Mouse (Mus musculus) limb, embryonic 11.5 days (tissue): Measurements from ENCODE around the gene Cd200r1. TPM values are rescaled to one million over a fixed set of nuclear protein-coding genes. Genes with fewer than 3 reads are reported as not detected.

Experiments used
- ATAC-seq: fragments of 200-750 bp; cut with Nextera tagmentation; 2 replicates; pipeline ENCODE4 v1.8.0; 2017; ENCODE audit warnings: low read depth; ENCODE audit not compliant: insufficient number of reproducible peaks, low FRiP score, low TSS enrichment
- DNase-seq: peaks from one replicate; pipeline ENCODE4 v3.0.0-alpha.2; 2015; ENCODE audit warnings: low spot score
- H3K27ac ChIP-seq: fragments of 300-500 bp; sonication (generic); replicated peaks from 2 replicates; pipeline ENCODE4 v1.5.1; 2014; ENCODE audit warnings: low read depth, mild to moderate bottlenecking, low read length
- H3K27me3 ChIP-seq: fragments of 300-500 bp; sonication (generic); 2 replicates; pipeline ENCODE4 v1.6.1; 2014; ENCODE audit warnings: mild to moderate bottlenecking, low read length, mixed read lengths; ENCODE audit not compliant: control insufficient read depth, insufficient read depth
- H3K36me3 ChIP-seq: fragments of 300-500 bp; sonication (generic); 2 replicates; pipeline ENCODE4 v1.6.1; 2014; ENCODE audit warnings: mild to moderate bottlenecking, low read length, moderate library complexity, mixed read lengths; ENCODE audit not compliant: control insufficient read depth, insufficient read depth
- H3K4me1 ChIP-seq: fragments of 300-500 bp; sonication (generic); 2 replicates; pipeline ENCODE4 v1.6.1; 2014; ENCODE audit warnings: low read length, mixed read lengths; ENCODE audit not compliant: control insufficient read depth, insufficient read depth
- H3K4me2 ChIP-seq: fragments of 300-500 bp; sonication (generic); 2 replicates; pipeline ENCODE4 v1.6.1; 2014; ENCODE audit warnings: low read depth, mild to moderate bottlenecking, moderate library complexity; ENCODE audit not compliant: severe bottlenecking
- H3K4me3 ChIP-seq: fragments of 300-500 bp; sonication (generic); 2 replicates; pipeline ENCODE4 v1.5.1; 2014; ENCODE audit warnings: low read depth, low read length
- H3K9ac ChIP-seq: fragments of 300-500 bp; sonication (generic); 2 replicates; pipeline ENCODE4 v1.6.1; 2014; ENCODE audit warnings: mild to moderate bottlenecking, low read length
- H3K9me3 ChIP-seq: fragments of 300-500 bp; sonication (generic); 2 replicates; pipeline ENCODE4 v1.6.1; 2016; ENCODE audit warnings: low read length; ENCODE audit not compliant: control insufficient read depth
- WGBS: fragments of 180-500 bp; shearing (Covaris S2); extraction: QIAGEN DNeasy Blood & Tissue Kit; methylation state at CpG from one replicate; pipeline ENCODE4 v1.1.7; 2014; 5-methylcytosine and 5-hydroxymethylcytosine counted together
- polyA plus RNA-seq: library from polyadenylated mRNA; unstranded; fragments of >200 nt; fragmentation: Nextera tagmentation; extraction: Ambion mirVana; gene quantifications from 2 replicates; pipeline ENCODE4 v1.2.1, GENCODE M21; 2014

The Cd200r1 gene
- polyA plus RNA-seq, result 0.32 and 0.34 TPM in 2 replicates

DNA sequence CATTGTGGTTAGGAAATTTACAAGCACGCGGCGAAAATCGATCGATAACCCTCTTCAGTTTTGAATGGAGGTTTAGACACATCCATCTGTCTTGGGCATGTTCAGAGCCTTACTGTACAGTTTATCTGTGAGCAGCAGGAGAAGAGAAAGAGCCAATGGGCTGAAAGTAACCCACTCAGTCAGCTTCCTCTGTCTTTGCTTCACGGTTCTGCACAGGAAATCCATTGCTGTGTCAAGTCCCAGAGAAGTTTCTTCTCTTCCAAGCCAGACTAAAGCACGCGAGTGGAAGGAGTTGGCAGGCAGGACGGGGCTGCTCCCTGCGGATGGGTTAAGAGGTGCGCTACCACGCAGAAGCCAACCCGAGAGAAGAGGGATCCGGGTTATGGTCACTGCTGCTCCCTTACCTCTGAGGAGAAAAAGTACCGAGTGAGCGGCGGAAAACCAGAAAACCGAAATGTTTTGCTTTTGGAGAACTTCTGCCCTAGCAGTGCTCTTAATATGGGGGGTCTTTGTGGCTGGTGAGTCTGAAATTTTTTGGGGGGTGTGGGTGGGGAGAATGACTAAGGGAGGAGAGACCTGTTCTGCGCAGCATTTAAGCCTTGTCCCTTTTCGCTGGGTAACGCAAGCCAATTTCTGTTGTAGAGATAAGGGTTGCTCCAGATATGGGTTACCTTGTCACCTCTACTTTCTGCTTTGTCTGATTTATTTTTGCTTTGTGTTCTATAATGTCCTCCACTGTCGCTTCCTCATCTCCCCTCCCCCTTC, at the start of gene Cd200r1:
TSS of gene Cd200r1 (plus strand) at position 182 of the 765 bp plus-strand sequence.
- no peak for ATAC-seq
- H3K4me3 ChIP-seq, result no peak within 1 kb of the TSS
- no peak within 1 kb of the TSS for H3K9ac ChIP-seq
- H3K27me3 ChIP-seq, result no peaks in the 10 kb centered on the region
- no peak within 1 kb of the TSS for H3K27ac ChIP-seq
- no peaks in the 10 kb centered on the region for H3K4me1 ChIP-seq
- 79% methylated on average over 22 of the region's 22 CpGs for WGBS
- no peak within 1 kb of the TSS for H3K4me2 ChIP-seq
- no peaks in the 10 kb centered on the region for H3K36me3 ChIP-seq
- H3K9me3 ChIP-seq, result no peaks in the 10 kb centered on the region
- DNase-seq, result no peak

GRCm38 (mm10) chr16:44716305-44717140, 49.0 kb upstream of the Cd200r1 start:
- no peaks in the 10 kb centered on the region for H3K4me1 ChIP-seq
- H3K4me3 ChIP-seq, result no peak overlapping the region
- H3K9ac ChIP-seq, result no peak overlapping the region
- H3K4me2 ChIP-seq, result no peak overlapping the region
- H3K36me3 ChIP-seq, result no peaks in the 10 kb centered on the region
- WGBS, result 50% methylated on average over 10 of the region's 10 CpGs
- no peaks in the 10 kb centered on the region for H3K27me3 ChIP-seq
- ATAC-seq (0 out of 2 replicates have a peak, but pooled peaks have one; percentile 62), DNase-seq (peak; percentile 46)
- H3K27ac ChIP-seq, result no peak overlapping the region
- H3K9me3 ChIP-seq, result no peaks in the 10 kb centered on the region

- H3K36me3 ChIP-seq, result no peaks in the 10 kb centered on the region
- DNase-seq (no peak), ATAC-seq (no peak; the same call in 1 of the 2 replicates)
- no peaks in the 10 kb centered on the region for H3K9me3 ChIP-seq
- H3K9ac ChIP-seq, result no peak overlapping the region
- WGBS, result 80% methylated on average over 2 of the region's 2 CpGs
- no peaks in the 10 kb centered on the region for H3K27me3 ChIP-seq
- H3K27ac ChIP-seq, result no peak overlapping the region
- H3K4me3 ChIP-seq, result no peak overlapping the region
- H3K4me2 ChIP-seq, result no peak overlapping the region
- no peaks in the 10 kb centered on the region for H3K4me1 ChIP-seq
Observed at GRCm38 (mm10) chr16:44717141-44717634, 48.3 kb upstream of the Cd200r1 start.

DNA sequence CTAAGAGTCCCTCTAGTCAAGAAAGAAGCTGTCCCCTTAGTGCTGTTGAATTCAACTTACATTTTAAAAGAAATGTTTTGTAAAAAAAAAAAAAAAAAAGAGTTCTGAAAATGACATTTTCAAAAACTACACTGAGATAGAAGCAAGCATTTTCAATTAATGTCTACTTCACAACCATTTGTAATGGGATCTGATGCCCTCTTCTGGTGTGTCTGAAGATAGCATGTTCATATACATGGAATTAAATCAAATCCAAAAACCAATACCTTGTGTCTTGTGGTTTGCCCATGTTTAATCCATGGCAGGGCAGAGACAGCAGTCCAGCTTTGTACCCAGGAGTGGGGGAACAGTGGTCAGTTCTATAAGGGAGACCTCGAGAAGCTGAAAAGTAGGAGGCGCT, 47.7 kb upstream of the Cd200r1 start:
- Histone ChIP-seq H3K27me3 (no peaks in the 10 kb centered on the region), H3K9me3 (no peaks in the 10 kb centered on the region), H3K4me3 (no peak overlapping the region), H3K9ac (no peak overlapping the region), H3K36me3 (no peaks in the 10 kb centered on the region), H3K4me2 (no peak overlapping the region), H3K27ac (no peak overlapping the region), H3K4me1 (no peaks in the 10 kb centered on the region)
- WGBS, result 85% methylated on average over 2 of the region's 2 CpGs
- ATAC-seq (no peak), DNase-seq (no peak)

DNA sequence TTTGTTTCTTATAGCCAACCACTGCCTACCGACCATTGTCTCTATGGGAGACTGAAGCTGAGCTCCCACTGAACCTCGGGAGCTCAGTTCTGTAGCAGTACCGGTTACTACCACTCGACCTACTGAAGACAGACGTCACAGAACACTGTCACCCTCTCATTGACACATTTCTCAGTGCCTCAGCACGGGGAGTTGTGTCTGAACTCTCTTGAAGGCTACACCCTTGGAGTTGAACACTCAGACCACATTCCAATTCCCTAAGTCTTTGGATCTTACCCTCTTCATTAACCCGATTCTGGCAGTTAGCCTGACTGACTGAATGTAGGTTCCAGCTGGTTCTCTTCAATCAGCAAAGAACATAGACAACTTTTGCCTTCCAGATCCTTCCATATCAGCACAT, 46.2 kb upstream of the Cd200r1 start:
- no peak for DNase-seq
- Histone ChIP-seq H3K36me3 (no peaks in the 10 kb centered on the region), H3K4me3 (no peak overlapping the region), H3K9me3 (no peaks in the 10 kb centered on the region), H3K9ac (no peak overlapping the region), H3K4me1 (no peaks in the 10 kb centered on the region), H3K27me3 (no peaks in the 10 kb centered on the region), H3K27ac (no peak overlapping the region), H3K4me2 (no peak overlapping the region)
- WGBS, result 84% methylated on average over 7 of the region's 7 CpGs
- no peak for ATAC-seq

- H3K27me3 ChIP-seq, result no peaks in the 10 kb centered on the region
- 0 out of 2 replicates have a peak, but pooled peaks cover 4% of the 10 kb centered on the region for H3K4me1 ChIP-seq
- WGBS, result 80% methylated on average over 3 of the region's 3 CpGs
- no peak for DNase-seq
- H3K4me3 ChIP-seq, result no peak overlapping the region
- H3K4me2 ChIP-seq, result no peak overlapping the region
- no peak for ATAC-seq
- H3K9me3 ChIP-seq, result no peaks in the 10 kb centered on the region
- H3K36me3 ChIP-seq, result no peaks in the 10 kb centered on the region
- no peak overlapping the region for H3K27ac ChIP-seq
- no peak overlapping the region for H3K9ac ChIP-seq
Observed at GRCm38 (mm10) chr16:44720518-44720917, 45.0 kb upstream of the Cd200r1 start.

- 82% methylated on average over 2 of the region's 2 CpGs for WGBS
- H3K9ac ChIP-seq, result no peak overlapping the region
- H3K9me3 ChIP-seq, result no peaks in the 10 kb centered on the region
- DNase-seq (no peak), ATAC-seq (no peak)
- H3K4me2 ChIP-seq, result no peak overlapping the region
- 0 out of 2 replicates have a peak, but pooled peaks cover 4% of the 10 kb centered on the region for H3K4me1 ChIP-seq
- H3K36me3 ChIP-seq, result no peaks in the 10 kb centered on the region
- H3K4me3 ChIP-seq, result no peak overlapping the region
- no peak overlapping the region for H3K27ac ChIP-seq
- no peaks in the 10 kb centered on the region for H3K27me3 ChIP-seq
Observed at GRCm38 (mm10) chr16:44722666-44723065, 42.9 kb upstream of the Cd200r1 start.

GRCm38 (mm10) chr16:44724083-44724787, 41.3 kb upstream of the Cd200r1 start, which contains the start of gene Nepro:
Nepro (plus strand) TSS chr16:44724301.
- 0 out of 2 replicates have a peak, but pooled peaks cover 4% of the 10 kb centered on the region for H3K4me1 ChIP-seq
- peaks cover 1% of the 10 kb centered on the region; the same call in 1 of the 2 replicates for H3K36me3 ChIP-seq
- ATAC-seq (peak; percentile 95), DNase-seq (peak; percentile 94)
- H3K4me3 ChIP-seq, result peak within 1 kb of the TSS; percentile 81
- peak within 1 kb of the TSS; percentile 78 for H3K4me2 ChIP-seq
- peak within 1 kb of the TSS; percentile 73 for H3K27ac ChIP-seq
- H3K9me3 ChIP-seq, result no peaks in the 10 kb centered on the region
- WGBS, result under 1% methylated on average over 64 of the region's 64 CpGs
- no peaks in the 10 kb centered on the region for H3K27me3 ChIP-seq
- peak within 1 kb of the TSS; percentile 92 for H3K9ac ChIP-seq
